Mouse (Mus musculus) stomach, postnatal 0 days (tissue): ENCODE measurements at regions not wholly inside any gene's neighbourhood (a gene's known extent, or its start where the extent isn't known, plus 50 kb on each side); places are given as distances from the start of the nearest gene placed in this dataset.

Experiments
- CTCF ChIP-seq: IDR thresholded peaks from 2 replicates; pipeline ENCODE4 v1.5.1; 2016; ENCODE audit warnings: antibody characterized with exemption, low read depth, mild to moderate bottlenecking, moderate library complexity
- EP300 ChIP-seq: optimal IDR thresholded peaks from 2 replicates; pipeline ENCODE3; 2016; ENCODE audit warnings: antibody characterized with exemption

- TF ChIP-seq CTCF (no peak), EP300 (no peak)
Measured at GRCm38 (mm10) chr19:14340759-14341158, 257.1 kb downstream of the Tle4 start.
